Mouse (Mus musculus) megakaryocyte, embryonic 14.5 days (primary cell): ENCODE measurements around the gene Rbms3. TPM values are rescaled to one million over a fixed set of nuclear protein-coding genes. Genes with fewer than 3 reads are reported as not detected.

Experiments
- H3K27me3 ChIP-seq: replicated peaks from 2 replicates; pipeline ENCODE3; 2012; ENCODE audit warnings: inconsistent platforms
- H3K36me3 ChIP-seq: replicated peaks from 2 replicates; pipeline ENCODE3; 2012; ENCODE audit warnings: low read length, inconsistent platforms, mixed read lengths
- H3K4me1 ChIP-seq: 2 replicates; pipeline ENCODE4 v1.6.1; 2012; ENCODE audit warnings: inconsistent platforms
- H3K4me3 ChIP-seq: replicated peaks from 2 replicates; pipeline ENCODE3; 2012; ENCODE audit warnings: moderate library complexity, mild to moderate bottlenecking, inconsistent platforms
- H3K9me3 ChIP-seq: 2 replicates; pipeline ENCODE4 v1.6.1; 2012; ENCODE audit warnings: inconsistent platforms
- FLI1 ChIP-seq: IDR thresholded peaks from 2 replicates; pipeline ENCODE4 v1.6.1; 2012; ENCODE audit warnings: low read length, inconsistent platforms, mixed read lengths
- GATA1 ChIP-seq: IDR thresholded peaks from 3 replicates; pipeline ENCODE4 v1.6.1; 2012; ENCODE audit warnings: mixed read lengths, low read length, inconsistent platforms, borderline replicate concordance
- polyA plus RNA-seq: library from polyadenylated mRNA; stranded (reverse); fragments of >175 nt; gene quantifications from 2 replicates; pipeline ENCODE4 v1.2.3, GENCODE M21; 2012; ENCODE audit warnings: low replicate concordance; ENCODE audit not compliant: insufficient read depth

The Rbms3 gene
- polyA plus RNA-seq, 1 experiment: not detected

DNA sequence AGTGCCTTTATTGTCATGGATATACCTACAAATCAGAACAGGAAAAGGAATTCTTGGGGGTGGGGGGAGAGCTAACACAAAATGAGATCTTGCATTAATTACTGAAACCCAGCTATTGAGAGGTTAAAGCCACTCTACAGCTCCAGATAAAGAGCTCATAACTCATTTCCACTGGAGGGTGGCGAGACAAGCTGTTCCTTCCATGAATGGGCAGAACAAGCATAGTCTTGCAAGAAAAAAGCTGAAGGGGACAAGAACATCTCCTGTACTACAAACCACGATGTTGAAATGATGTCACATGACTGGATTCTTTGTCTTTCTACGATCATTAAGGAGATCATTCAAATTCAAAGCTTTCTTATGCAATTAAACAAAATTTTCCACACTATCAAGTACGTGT lies 417.7 kb downstream of the Rbms3 start:
- no peak for TF ChIP-seq FLI1
- TF ChIP-seq GATA1: no peak
- no peak overlapping the region for H3K4me3 ChIP-seq
- no peaks in the 10 kb centered on the region for H3K27me3 ChIP-seq
- peaks cover 11% of the 10 kb centered on the region for H3K9me3 ChIP-seq
- no peaks in the 10 kb centered on the region for H3K36me3 ChIP-seq
- no peaks in the 10 kb centered on the region for H3K4me1 ChIP-seq

DNA sequence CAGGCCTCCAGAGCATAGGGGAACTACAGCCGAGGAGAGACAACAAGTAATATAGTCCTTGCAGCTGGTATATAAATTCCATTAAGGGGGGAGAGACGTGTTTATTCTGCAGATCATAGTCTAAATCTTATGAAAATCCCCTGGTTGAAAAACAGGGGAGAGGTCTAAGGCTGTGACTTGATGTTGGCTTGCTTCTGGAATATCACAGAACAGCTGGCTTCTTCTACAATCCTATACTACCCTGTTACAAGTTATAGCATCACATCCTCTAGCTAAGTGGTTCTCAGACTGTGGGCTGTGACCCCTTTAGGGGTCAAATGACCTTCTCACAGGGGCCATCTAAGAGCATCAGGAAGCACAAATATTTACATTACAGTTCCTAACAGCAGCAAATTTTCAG lies 419.4 kb downstream of the Rbms3 start:
- Histone ChIP-seq H3K4me1 (no peaks in the 10 kb centered on the region), H3K9me3 (peaks cover 6% of the 10 kb centered on the region)

DNA sequence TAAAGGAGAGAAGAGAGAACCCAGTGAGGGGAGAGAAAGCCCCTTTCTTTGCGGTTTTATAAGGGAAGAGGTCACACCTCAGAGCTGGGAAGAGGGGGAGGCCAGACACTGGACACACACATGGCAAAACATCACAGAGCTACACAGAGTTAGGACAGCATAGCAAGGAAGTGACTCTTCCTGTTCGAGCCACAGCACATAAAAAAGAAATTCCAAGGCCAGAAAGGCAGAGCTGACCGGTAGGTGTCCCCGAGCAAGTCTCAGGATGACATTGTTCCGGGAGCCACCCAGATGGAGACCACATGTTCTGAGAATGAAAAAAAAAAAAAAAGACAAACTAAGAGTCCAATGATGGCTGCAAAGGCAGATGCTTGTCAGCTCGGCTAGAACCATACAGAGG lies 424.3 kb downstream of the Rbms3 start:
- no peak for TF ChIP-seq FLI1
- H3K9me3 ChIP-seq: peaks cover 19% of the 10 kb centered on the region

More for the DNA sequence above, 419.4 kb downstream of the Rbms3 start:
- TF ChIP-seq FLI1 (no peak), GATA1 (no peak)
- H3K27me3 ChIP-seq: no peaks in the 10 kb centered on the region
- H3K4me3 ChIP-seq: no peak overlapping the region
- no peaks in the 10 kb centered on the region for H3K36me3 ChIP-seq

DNA sequence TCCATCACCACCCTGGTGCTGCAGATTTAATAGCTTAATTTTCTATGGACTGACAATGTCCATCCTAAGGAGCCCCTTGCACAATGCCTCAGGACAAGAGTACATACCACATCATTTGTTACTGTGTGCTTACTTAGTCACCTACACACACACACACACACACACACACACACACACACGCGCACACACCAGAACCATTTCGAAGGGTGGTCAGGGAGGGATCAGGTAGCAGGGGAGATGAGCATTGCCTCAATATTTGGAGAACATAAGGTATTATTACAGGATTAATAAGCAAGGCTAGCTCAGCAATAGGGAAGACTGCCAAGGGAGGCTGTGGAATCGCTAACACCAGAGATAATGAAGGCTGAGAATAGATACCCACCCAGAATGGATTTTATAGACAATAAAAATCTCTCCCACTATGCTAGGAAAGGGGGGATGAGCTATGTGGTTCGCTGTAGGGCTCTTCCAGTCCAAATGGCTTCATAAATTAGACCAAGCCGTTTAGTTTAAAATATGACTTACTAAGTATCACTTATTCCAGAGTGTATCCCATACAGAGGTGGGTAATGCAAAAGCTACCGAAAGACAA lies 429.6 kb downstream of the Rbms3 start:
- no peak for TF ChIP-seq GATA1
- TF ChIP-seq FLI1: no peak
- Histone ChIP-seq H3K27me3 (no peaks in the 10 kb centered on the region), H3K36me3 (no peaks in the 10 kb centered on the region), H3K9me3 (peaks cover 44% of the 10 kb centered on the region), H3K4me1 (no peaks in the 10 kb centered on the region), H3K4me3 (no peak overlapping the region)

More for the DNA sequence above, 424.3 kb downstream of the Rbms3 start:
- Histone ChIP-seq H3K4me3 (no peak overlapping the region), H3K27me3 (no peaks in the 10 kb centered on the region), H3K36me3 (no peaks in the 10 kb centered on the region), H3K4me1 (no peaks in the 10 kb centered on the region)

DNA sequence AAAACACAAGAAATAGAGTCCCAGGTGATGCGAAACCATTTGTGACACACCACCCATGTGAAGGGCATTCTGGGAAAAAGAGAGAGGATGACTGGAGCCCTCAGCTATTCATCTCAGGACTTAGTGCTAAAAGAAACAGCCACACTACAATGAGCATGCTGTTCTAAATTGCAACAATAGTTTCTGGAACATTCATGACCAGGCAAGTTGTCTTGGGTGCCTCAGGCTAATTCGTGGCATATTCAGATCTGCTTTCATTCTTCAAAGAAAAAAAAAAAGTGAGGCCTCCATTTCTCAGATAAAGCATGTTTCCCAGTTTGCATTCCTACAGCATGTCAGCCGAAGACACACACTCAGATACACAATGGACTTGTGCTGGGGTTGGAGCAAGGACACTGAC lies 432.2 kb downstream of the Rbms3 start:
- TF ChIP-seq FLI1 (no peak), GATA1 (no peak)
- Histone ChIP-seq H3K4me3 (no peak overlapping the region), H3K27me3 (no peaks in the 10 kb centered on the region), H3K4me1 (no peaks in the 10 kb centered on the region), H3K9me3 (peaks cover 45% of the 10 kb centered on the region), H3K36me3 (no peaks in the 10 kb centered on the region)

DNA sequence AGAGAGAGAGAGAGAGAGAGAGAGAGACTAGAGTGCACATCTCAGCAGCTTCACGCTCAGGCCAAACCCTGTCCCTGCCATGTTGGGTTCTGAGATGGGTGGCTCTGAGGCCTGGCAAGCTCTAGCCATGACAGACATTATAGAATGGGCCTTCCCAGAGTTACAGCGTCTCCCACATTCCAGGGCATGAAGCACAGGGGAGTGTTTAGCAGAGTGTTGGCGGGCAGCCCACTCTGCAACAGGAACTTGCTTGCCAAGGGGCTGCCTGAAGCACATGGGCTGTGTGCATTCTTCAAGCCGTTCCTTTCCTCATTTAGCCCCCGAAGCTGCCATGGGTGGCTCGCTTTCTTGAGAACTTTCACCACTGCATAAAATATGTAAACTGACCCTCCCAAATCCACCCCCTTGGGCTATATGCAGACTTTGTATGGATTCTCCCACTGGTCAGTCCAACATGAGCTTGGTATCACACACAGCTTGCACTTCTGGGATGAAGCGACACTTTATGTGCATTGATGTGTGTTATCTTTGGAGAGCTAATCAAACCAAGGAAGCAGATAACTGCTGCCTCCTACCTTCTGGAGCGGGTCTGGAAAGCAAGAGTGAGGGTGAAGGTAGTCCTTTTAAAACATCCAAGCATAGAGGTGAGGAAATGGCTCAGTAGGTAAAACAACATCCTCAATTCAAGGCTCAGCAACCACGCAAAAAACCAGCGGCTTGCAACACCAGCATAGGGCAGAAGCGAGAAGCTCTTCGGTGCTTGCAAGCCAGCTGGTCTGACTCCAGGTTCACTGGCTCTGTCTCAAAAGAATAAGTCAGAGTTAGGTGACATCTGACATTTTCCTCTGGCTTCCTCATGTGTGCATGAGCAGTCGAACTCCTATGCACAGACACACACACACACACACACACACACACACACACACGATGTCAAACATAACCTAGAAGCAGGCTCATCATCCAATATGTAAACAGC lies 436.9 kb downstream of the Rbms3 start:
- Histone ChIP-seq H3K4me1 (no peaks in the 10 kb centered on the region), H3K4me3 (no peak overlapping the region), H3K9me3 (peaks cover 42% of the 10 kb centered on the region), H3K27me3 (no peaks in the 10 kb centered on the region), H3K36me3 (no peaks in the 10 kb centered on the region)
- TF ChIP-seq FLI1 (no peak), GATA1 (no peak)

DNA sequence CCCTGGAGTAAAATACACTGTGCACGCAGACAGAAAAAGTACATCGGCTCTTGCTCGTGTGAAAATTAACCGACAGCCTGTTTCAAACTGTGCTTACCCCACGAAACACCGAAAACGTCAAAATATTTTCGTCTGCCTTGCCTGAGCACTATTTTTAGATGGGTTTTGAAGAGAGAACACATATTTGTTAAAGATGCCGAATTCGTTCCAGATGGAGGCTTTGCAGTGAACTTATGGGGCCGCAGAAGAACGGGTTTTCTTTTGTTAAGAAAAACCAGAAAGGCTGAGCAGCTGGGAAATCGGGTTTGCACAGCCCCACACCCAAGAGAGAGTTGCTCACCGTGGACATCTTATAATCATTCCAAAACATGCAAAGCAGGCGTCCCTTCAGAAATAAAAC lies 437.6 kb downstream of the Rbms3 start:
- H3K4me3 ChIP-seq: no peak overlapping the region
- TF ChIP-seq FLI1 (no peak), GATA1 (no peak)
- H3K36me3 ChIP-seq: no peaks in the 10 kb centered on the region
- no peaks in the 10 kb centered on the region for H3K27me3 ChIP-seq
- H3K9me3 ChIP-seq: peaks cover 39% of the 10 kb centered on the region
- H3K4me1 ChIP-seq: no peaks in the 10 kb centered on the region

DNA sequence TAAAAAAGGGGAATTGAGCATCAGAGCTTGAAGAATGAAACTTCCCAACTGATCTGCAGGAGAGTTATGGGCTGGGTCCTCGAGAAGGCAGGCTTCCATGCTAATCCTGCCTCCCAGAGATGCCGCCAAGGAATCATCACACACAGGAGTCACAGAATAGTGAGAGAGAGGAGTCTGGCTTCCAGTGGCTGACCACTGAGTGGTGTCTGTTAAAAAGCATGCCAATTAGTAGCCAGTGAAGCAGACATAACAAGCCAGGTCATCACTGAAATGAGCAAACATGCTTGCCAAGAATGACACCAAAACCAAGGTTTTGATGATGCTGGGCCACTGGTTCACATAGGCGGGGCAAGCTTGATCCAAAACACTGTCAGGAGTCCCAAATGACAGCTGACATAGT lies 441.3 kb downstream of the Rbms3 start:
- no peaks in the 10 kb centered on the region for H3K4me1 ChIP-seq
- TF ChIP-seq FLI1 (no peak), GATA1 (no peak)
- no peak overlapping the region for H3K4me3 ChIP-seq
- no peaks in the 10 kb centered on the region for H3K27me3 ChIP-seq
- H3K9me3 ChIP-seq: peaks cover 45% of the 10 kb centered on the region
- no peaks in the 10 kb centered on the region for H3K36me3 ChIP-seq

DNA sequence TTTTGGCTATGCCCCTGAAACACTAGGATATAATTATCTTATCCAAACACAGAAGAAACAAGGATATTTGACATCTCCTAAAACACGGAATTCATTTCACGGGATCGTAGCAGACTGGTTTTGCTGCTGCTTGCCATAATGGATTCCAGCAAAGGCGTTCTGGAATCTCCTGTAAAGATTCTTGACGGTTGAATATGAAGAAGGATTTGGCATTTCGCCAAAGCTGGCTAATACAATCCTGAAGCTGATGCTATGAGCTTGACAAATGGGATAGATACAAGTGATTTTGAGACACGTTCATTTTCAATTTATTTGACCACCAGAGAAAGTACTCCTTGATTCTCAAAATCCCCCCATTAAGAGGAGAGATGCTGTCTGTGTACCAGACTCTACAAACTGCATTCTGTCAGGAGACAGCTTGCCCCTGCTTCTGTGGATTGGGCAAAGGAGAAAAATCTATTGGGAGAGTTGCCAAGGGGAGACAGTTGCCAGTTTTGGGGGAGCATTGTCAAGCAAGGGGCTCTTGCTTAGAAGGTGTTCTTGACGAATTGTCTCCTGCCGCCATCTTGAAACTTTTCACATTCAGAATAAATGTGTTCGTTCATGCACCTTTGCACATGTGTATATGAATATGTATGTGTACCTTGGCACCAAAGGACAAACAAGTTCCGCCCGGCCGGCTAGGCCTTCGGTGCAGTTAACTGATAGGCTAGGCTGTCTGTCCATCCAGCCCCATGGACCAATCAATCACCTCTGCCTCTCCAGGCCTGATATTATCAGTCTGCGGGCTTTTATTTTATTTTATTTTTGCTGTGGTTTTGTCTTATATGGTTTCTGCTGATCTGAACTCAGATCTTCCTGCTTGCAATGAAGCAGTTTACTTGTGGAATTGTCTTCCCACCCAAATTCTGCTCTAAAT lies 442.3 kb downstream of the Rbms3 start:
- Histone ChIP-seq H3K36me3 (no peaks in the 10 kb centered on the region), H3K27me3 (no peaks in the 10 kb centered on the region), H3K9me3 (peaks cover 44% of the 10 kb centered on the region), H3K4me3 (no peak overlapping the region), H3K4me1 (no peaks in the 10 kb centered on the region)
- no peak for TF ChIP-seq FLI1
- no peak for TF ChIP-seq GATA1
